Mouse (Mus musculus) left cerebral cortex, adult 2 months (tissue): ENCODE results near the gene Rps11. TPM values are rescaled to one million over a fixed set of nuclear protein-coding genes. Genes with fewer than 3 reads are reported as not detected.

Experiments
- DNase-seq, 2 experiments: peaks; one replicate each; pipeline ENCODE4 v3.0.0; 2021 to 2022; ENCODE audit warnings: low spot score in 2 of 2, mixed read lengths in 1 of 2; ENCODE audit errors: extremely low spot score in 1 of 2
- H3K27ac ChIP-seq: fragments of 200-600 bp; 2 replicates; pipeline ENCODE4 v1.8.1; 2022
- H3K4me3 ChIP-seq: fragments of 200-600 bp; 2 replicates; pipeline ENCODE4 v1.8.1; 2022
- CTCF ChIP-seq: fragments of 200-600 bp; IDR thresholded peaks from 2 replicates; pipeline ENCODE4 v1.8.1; 2022; ENCODE audit warnings: antibody characterized with exemption, mild to moderate bottlenecking, moderate library complexity
- intact Hi-C: fragments of 180-260 bp; cut with DNase I; formaldehyde crosslinking; loops from one replicate; pipeline ENCODE4 v1.15.1; 2025
- microRNA-seq, 2 experiments: library from miRNA; unstranded; fragments of <30 nt; microRNA quantifications; one replicate each; pipeline ENCODE4 v1.2.0; 2021
- total RNA-seq, 2 experiments: library from RNA; stranded (reverse); gene quantifications; 2 replicates each; pipeline ENCODE4 v1.2.3; 2021

The Rps11 gene
- total RNA-seq, 2 experiments from 2014 or later = 421 to 444 TPM

- intact Hi-C loops = no loop called here
- no peak for DNase-seq
- TF ChIP-seq CTCF = no peak
- Histone ChIP-seq H3K4me3 (no peak overlapping the region), H3K27ac (no peak overlapping the region)
These were observed 47.7 kb downstream of the Rps11 start for GRCm38 (mm10) chr7:45076501-45076900.

GRCm38 (mm10) chr7:45075405-45075804 is 48.8 kb downstream of the Rps11 start:
- intact Hi-C loops = no loop called here

GRCm38 (mm10) chr7:45073949-45074348 is 50.3 kb downstream of the Rps11 start:
- Histone ChIP-seq H3K4me3 (no peak overlapping the region), H3K27ac (no peak overlapping the region)
- no peak for DNase-seq
- no peak for TF ChIP-seq CTCF
- intact Hi-C loops = no loop called here

More at GRCm38 (mm10) chr7:45075405-45075804, 48.8 kb downstream of the Rps11 start:
- no peak for DNase-seq
- TF ChIP-seq CTCF = no peak
- H3K27ac ChIP-seq = no peak overlapping the region
- no peak overlapping the region for H3K4me3 ChIP-seq

GRCm38 (mm10) chr7:45073171-45073707 is 51.0 kb downstream of the Rps11 start:
- no peak overlapping the region for H3K27ac ChIP-seq
- no peak overlapping the region for H3K4me3 ChIP-seq
- no peak for DNase-seq
- intact Hi-C loops = no loop called here
- TF ChIP-seq CTCF = no peak

Small RNA genes within 50 kb of the gene (microRNA-seq; reads per million reads assigned to microRNA genes)
- gene Mir150 (1,111 to 1,418 reads per million in 2 experiments), gene Mir5121 (5.7 to 17.3 reads per million in 2 experiments), gene Mir7055 (0.97 to 1.2 reads per million in 2 experiments)

Other genes starting within 250 kb of the Rps11 start
- 10 to 100 TPM; 96.1 to 98.5 TPM for gene Med25, start 231.7 kb downstream of the Rps11 start, total RNA-seq
- 10 to 100 TPM; 23.4 to 24.1 TPM for gene Fuz, start 228.4 kb downstream of the Rps11 start, total RNA-seq
- gene Ap2a1, start 194.9 kb downstream of the Rps11 start, total RNA-seq = 100 to 1,000 TPM; 327 to 331 TPM
- gene Tsks, start 181.2 kb downstream of the Rps11 start, total RNA-seq = 1 to 10 TPM; 2.8 to 3.0 TPM
- 100 to 1,000 TPM in 1 of 2 experiments, 10 to 100 TPM in 1; 97.9 to 102 TPM for gene Cpt1c, start 149.6 kb downstream of the Rps11 start, total RNA-seq
- 100 to 1,000 TPM; 143 to 150 TPM for gene Prmt1, start 137.9 kb downstream of the Rps11 start, total RNA-seq
- 10 to 100 TPM; 36.4 to 36.9 TPM for gene Irf3, start 126.8 kb downstream of the Rps11 start, total RNA-seq
- 1 to 10 TPM; 3.0 to 3.8 TPM for gene Bcl2l12, start 125.7 kb downstream of the Rps11 start, total RNA-seq
- 100 to 1,000 TPM; 170 to 181 TPM for gene Scaf1, start 108.1 kb downstream of the Rps11 start, total RNA-seq
- gene Rras, start 106.5 kb downstream of the Rps11 start, total RNA-seq = 10 to 100 TPM; 11.8 to 12.2 TPM
- 10 to 100 TPM; 70.0 to 73.4 TPM for gene Prr12, start 71.6 kb downstream of the Rps11 start, total RNA-seq
- 10 to 100 TPM; 53.6 to 55.6 TPM for gene Nosip, start 62.0 kb downstream of the Rps11 start, total RNA-seq
- gene Prrg2, start 61.8 kb downstream of the Rps11 start, total RNA-seq = 10 to 100 TPM in 1 of 2 experiments, 1 to 10 TPM in 1; 9.0 to 10.4 TPM
- 1 to 10 TPM; 4.9 to 5.6 TPM for gene Rcn3, start 32.2 kb downstream of the Rps11 start, total RNA-seq
- 10 to 100 TPM; 16.7 to 23.4 TPM for gene Fcgrt, start 20.6 kb downstream of the Rps11 start, total RNA-seq
- gene Rpl13a, start 4.3 kb upstream of the Rps11 start, total RNA-seq = 100 to 1,000 TPM; 695 to 716 TPM
- gene Gm45713, start 11.8 kb upstream of the Rps11 start, total RNA-seq = not detected
- gene Flt3l, start 12.0 kb upstream of the Rps11 start, total RNA-seq = 1 to 10 TPM; 6.7 to 8.8 TPM
- 10 to 100 TPM; 47.6 to 48.4 TPM for gene Pih1d1, start 29.9 kb upstream of the Rps11 start, total RNA-seq
- gene Aldh16a1, start 30.1 kb upstream of the Rps11 start, total RNA-seq = 10 to 100 TPM; 15.9 to 23.1 TPM
- gene Slc17a7, start 39.5 kb upstream of the Rps11 start, total RNA-seq = 1,000 to 10,000 TPM; 1,255 to 1,327 TPM
- under 1 TPM in 1 of 2 experiments, not detected in 1; 0.29 TPM for gene Gfy, start 55.1 kb upstream of the Rps11 start, total RNA-seq
- gene Pth2, start 56.6 kb upstream of the Rps11 start, total RNA-seq = not detected
- gene Ccdc155, start 80.5 kb upstream of the Rps11 start, total RNA-seq = 1 to 10 TPM; 6.7 to 7.5 TPM
- gene Dkkl1, start 87.7 kb upstream of the Rps11 start, total RNA-seq = 10 to 100 TPM; 32.4 to 33.5 TPM
- gene Tead2, start 91.3 kb upstream of the Rps11 start, total RNA-seq = 1 to 10 TPM; 3.9 to 4.1 TPM
- 1 to 10 TPM; 4.2 to 5.4 TPM for gene Cd37, start 114.7 kb upstream of the Rps11 start, total RNA-seq
- gene Slc6a16, start 116.6 kb upstream of the Rps11 start, total RNA-seq = 1 to 10 TPM; 1.9 to 2.4 TPM
- under 1 TPM in 1 of 2 experiments, not detected in 1; 0.23 TPM for gene Slc6a21, start 153.1 kb upstream of the Rps11 start, total RNA-seq
- 10 to 100 TPM; 18.5 to 24.6 TPM for gene Trpm4, start 209.3 kb upstream of the Rps11 start, total RNA-seq
- under 1 TPM; 0.23 to 0.61 TPM for gene Hrc, start 210.9 kb upstream of the Rps11 start, total RNA-seq
- 100 to 1,000 TPM; 156 to 159 TPM for gene Ppfia3, start 242.6 kb upstream of the Rps11 start, total RNA-seq
- 100 to 1,000 TPM; 156 to 178 TPM for gene Lin7b, start 246.1 kb upstream of the Rps11 start, total RNA-seq